Mouse (Mus musculus) liver, embryonic 16.5 days (tissue): ENCODE measurements around the gene Dclre1b. TPM values are rescaled to one million over a fixed set of nuclear protein-coding genes. Genes with fewer than 3 reads are reported as not detected.
"Not testable (repeated sequence)": the region's sequence is repeated elsewhere in the genome, so short reads cannot be mapped to it uniquely, and the experiment has no call there.

Source experiments
- ATAC-seq: fragments of 200-750 bp; cut with Nextera tagmentation; 2 replicates; pipeline ENCODE4 v1.8.0; 2017; ENCODE audit warnings: low read depth, mild to moderate bottlenecking, moderate number of reproducible peaks, moderate library complexity
- H3K27ac ChIP-seq: fragments of 300-500 bp; sonication (generic); 2 replicates; pipeline ENCODE4 v1.5.1; 2014; ENCODE audit warnings: mild to moderate bottlenecking, low read length
- H3K27me3 ChIP-seq: fragments of 300-500 bp; sonication (generic); 2 replicates; pipeline ENCODE4 v1.6.1; 2014; ENCODE audit warnings: low read depth, low read length, mixed read lengths; ENCODE audit not compliant: control insufficient read depth, insufficient read depth
- H3K36me3 ChIP-seq: fragments of 300-500 bp; sonication (generic); 2 replicates; pipeline ENCODE4 v1.6.1; 2014; ENCODE audit warnings: mild to moderate bottlenecking; ENCODE audit not compliant: control insufficient read depth, insufficient read depth
- H3K4me1 ChIP-seq: fragments of 300-500 bp; sonication (generic); 2 replicates; pipeline ENCODE4 v1.6.1; 2014; ENCODE audit warnings: low read depth, low read length, mixed read lengths; ENCODE audit not compliant: control insufficient read depth
- H3K4me2 ChIP-seq: fragments of 300-500 bp; sonication (generic); 2 replicates; pipeline ENCODE4 v1.6.1; 2014; ENCODE audit warnings: low read depth, low read length, mixed read lengths
- H3K4me3 ChIP-seq: fragments of 300-500 bp; sonication (generic); 2 replicates; pipeline ENCODE4 v1.5.1; 2014; ENCODE audit warnings: low read depth, mild to moderate bottlenecking, low read length
- H3K9ac ChIP-seq: fragments of 300-500 bp; sonication (generic); 2 replicates; pipeline ENCODE4 v1.6.1; 2014; ENCODE audit warnings: low read depth, low read length
- H3K9me3 ChIP-seq: fragments of 300-500 bp; sonication (generic); replicated peaks from 2 replicates; pipeline ENCODE4 v1.6.1; 2016; ENCODE audit warnings: low read length; ENCODE audit not compliant: control insufficient read depth
- WGBS: fragments of 180-500 bp; shearing (Covaris S2); extraction: QIAGEN DNeasy Blood & Tissue Kit; methylation state at CpG from one replicate; pipeline ENCODE4 v1.1.7; 2014; ENCODE audit not compliant: insufficient replicate concordance; 5-methylcytosine and 5-hydroxymethylcytosine counted together
- polyA plus RNA-seq: library from polyadenylated mRNA; unstranded; fragments of >200 nt; fragmentation: Nextera tagmentation; extraction: Ambion mirVana; gene quantifications from 2 replicates; pipeline ENCODE4 v1.2.1, GENCODE M21; 2015

The Dclre1b gene
- polyA plus RNA-seq, 1 experiment from 2014 or later: 28.5 TPM

DNA sequence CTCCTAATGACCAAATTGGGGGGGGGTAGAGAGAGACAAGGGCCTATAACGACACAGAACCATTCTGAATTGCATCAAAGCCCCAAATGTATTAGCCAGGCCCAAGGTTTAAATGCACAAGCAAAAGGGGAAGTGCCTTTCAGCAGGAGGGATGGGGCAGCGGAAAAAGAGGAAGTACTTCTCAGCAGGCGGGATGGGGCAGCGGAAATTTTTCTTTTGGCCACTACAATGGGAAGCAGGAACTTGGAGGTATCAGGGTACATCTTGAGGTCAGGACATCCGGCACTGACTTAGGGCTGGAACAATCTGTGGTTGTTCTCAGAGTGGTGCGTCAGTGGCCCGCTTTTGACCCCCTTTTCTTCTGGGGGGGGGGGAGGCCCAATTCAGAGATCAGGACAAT lies 31.7 kb upstream of the Dclre1b start:
- not testable (repeated sequence) for ATAC-seq, H3K4me2 ChIP-seq, H3K4me3 ChIP-seq, H3K9me3 ChIP-seq, H3K36me3 ChIP-seq, H3K4me1 ChIP-seq, H3K9ac ChIP-seq, H3K27ac ChIP-seq, H3K27me3 ChIP-seq
- WGBS: 56% methylated on average over 6 of the region's 7 CpGs

DNA sequence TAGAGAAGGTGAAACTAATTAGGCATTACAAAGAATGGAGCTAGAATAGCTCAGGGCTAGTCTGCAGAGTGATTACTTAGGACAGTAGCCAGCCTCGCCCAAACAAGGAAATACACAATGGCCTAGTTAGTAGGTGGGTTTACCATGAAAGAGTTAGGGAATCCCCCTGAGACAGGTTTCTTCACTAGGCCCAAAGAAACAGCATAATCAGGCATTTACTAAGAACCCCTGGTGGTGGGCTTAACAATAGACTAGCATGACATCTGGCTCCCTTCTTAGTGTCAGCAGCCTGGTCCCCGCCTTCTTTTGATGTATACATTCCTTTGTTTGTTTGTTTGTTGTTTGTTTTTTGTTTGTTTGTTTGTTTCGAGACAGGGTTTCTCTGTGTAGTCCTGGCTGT lies 31.0 kb upstream of the Dclre1b start:
- WGBS: 66% methylated on average over 3 of the region's 3 CpGs
- not testable (repeated sequence) for H3K27ac ChIP-seq, H3K4me1 ChIP-seq, H3K36me3 ChIP-seq, H3K9me3 ChIP-seq, H3K27me3 ChIP-seq, ATAC-seq, H3K4me2 ChIP-seq, H3K9ac ChIP-seq, H3K4me3 ChIP-seq

DNA sequence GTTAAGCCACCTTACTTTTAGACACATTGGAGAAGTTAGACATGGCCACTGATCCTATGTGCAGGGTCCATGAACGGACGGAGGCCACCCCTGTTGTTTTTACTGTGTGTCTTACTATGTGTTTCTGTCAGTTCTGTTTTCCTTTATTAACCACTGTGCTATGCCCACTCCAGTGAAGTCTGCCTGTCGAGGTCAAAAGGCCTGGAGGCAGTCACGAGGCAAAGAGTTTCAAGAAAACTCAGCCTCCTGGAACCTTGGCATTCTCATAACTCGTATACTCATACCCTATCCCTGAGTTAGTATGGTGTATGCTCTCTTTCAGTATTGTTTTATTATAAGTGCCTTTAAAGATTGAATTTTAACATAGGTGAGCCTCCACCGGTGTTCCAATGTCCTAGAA lies 30.5 kb upstream of the Dclre1b start:
- Histone ChIP-seq H3K4me2 (no peak overlapping the region), H3K27ac (no peak overlapping the region), H3K9me3 (no peaks in the 10 kb centered on the region), H3K4me3 (no peak overlapping the region), H3K36me3 (no peaks in the 10 kb centered on the region), H3K27me3 (no peaks in the 10 kb centered on the region), H3K9ac (no peak overlapping the region), H3K4me1 (no peaks in the 10 kb centered on the region)
- ATAC-seq: no peak
- WGBS: 78% methylated on average over 6 of the region's 6 CpGs

DNA sequence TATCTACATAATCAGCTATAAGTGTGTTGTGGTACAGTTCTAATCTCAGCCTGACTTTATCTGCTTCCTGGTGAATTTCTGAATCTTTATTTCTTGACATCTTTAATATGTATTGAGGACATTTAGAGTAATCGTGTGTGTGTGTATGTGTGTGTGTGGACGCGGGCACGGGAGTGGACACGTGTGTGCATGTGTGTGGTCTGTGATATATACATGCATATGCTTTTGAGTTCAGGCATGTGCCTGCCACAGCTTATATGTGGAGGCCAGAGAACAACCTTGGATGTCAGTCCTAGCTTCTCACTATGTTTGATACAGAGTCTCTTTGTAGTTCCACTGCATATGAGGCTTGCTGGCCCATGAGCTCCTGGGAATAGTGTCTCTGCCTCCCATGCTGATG lies 27.2 kb upstream of the Dclre1b start:
- H3K27me3 ChIP-seq: no peaks in the 10 kb centered on the region
- H3K36me3 ChIP-seq: no peaks in the 10 kb centered on the region
- ATAC-seq: no peak
- H3K9me3 ChIP-seq: no peaks in the 10 kb centered on the region
- H3K9ac ChIP-seq: no peak overlapping the region
- peaks cover 12% of the 10 kb centered on the region for H3K4me1 ChIP-seq
- H3K27ac ChIP-seq: no peak overlapping the region
- H3K4me2 ChIP-seq: no peak overlapping the region
- H3K4me3 ChIP-seq: no peak overlapping the region
- 88% methylated on average over 5 of the region's 5 CpGs for WGBS

DNA sequence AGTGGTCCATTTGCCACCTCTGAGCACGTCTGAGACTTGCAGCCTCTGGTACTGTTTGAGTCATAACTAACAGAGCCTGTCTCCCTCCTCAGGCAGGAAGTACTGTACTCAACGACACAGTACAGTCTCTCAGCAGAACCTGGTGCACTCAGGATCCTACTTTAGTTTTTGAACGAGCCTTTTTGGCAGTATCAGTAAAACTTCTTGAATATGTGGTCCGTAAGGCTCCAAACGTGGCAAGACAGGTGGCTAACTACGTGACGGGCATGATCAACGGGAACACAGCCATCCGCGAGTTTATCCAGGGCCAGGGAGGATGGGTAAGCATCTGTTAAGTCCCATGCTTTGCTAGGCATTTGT lies 26.7 kb upstream of the Dclre1b start:
- no peak overlapping the region for H3K27ac ChIP-seq
- 69% methylated on average over 10 of the region's 10 CpGs for WGBS

DNA sequence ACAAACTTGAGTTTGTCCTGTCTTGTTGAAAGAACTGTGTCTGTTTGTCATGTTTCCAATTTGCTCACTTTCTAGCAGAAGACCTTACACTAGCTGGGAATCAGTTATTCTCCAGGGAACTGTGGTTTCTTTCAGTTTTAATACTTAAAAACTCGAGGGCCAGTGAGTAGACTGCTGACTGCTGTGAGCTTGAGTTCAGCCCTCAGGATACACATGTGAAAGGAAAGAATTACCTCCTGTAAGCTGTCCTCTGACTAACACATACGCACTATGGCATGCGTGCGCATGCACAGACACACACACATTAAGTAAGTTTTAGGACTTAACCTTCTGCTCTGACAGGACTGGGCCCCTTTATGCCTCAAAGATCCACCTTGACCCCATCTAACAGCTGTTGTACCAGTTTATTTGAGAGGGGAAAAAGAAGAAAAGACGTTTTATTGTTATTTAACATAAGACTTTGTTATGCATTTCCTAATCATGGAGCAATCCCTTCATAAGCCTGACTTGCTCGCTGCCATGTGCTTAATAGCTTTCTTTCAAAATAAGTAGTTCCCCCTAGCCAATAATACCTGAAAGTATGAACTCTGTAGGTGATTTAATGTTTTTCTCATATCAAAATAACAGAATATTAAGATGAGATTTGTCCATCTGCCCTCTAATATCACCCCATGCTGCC lies 26.2 kb upstream of the Dclre1b start:
- Histone ChIP-seq H3K4me3 (no peak overlapping the region), H3K9ac (no peak overlapping the region), H3K27ac (no peak overlapping the region), H3K4me1 (peaks cover 12% of the 10 kb centered on the region), H3K4me2 (no peak overlapping the region), H3K9me3 (no peaks in the 10 kb centered on the region), H3K36me3 (no peaks in the 10 kb centered on the region), H3K27me3 (no peaks in the 10 kb centered on the region)
- WGBS: 71% methylated on average over 6 of the region's 6 CpGs
- ATAC-seq: no peak

More for the DNA sequence above, 26.7 kb upstream of the Dclre1b start:
- H3K4me3 ChIP-seq: no peak overlapping the region
- H3K27me3 ChIP-seq: no peaks in the 10 kb centered on the region
- ATAC-seq: no peak
- H3K9ac ChIP-seq: no peak overlapping the region
- no peaks in the 10 kb centered on the region for H3K36me3 ChIP-seq
- no peaks in the 10 kb centered on the region for H3K9me3 ChIP-seq
- peaks cover 12% of the 10 kb centered on the region for H3K4me1 ChIP-seq
- no peak overlapping the region for H3K4me2 ChIP-seq

DNA sequence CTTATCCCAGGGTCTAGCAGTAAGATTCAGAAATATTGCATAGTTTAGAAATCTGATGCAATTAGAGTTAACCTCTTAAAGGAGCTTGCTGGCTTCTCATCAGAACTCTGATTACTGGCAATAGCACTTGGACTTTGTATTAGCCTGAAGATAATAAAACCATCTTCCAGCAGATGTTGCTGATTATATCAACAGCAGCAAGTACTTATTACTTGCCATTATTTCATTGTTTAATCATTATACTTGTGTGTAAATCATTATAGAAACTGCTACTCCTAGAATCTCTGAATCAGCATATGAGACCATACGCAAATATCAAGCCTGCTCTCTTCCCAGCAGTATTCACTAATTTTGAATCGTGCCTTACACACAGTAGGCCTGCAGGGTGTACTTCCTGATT lies 24.8 kb upstream of the Dclre1b start:
- Histone ChIP-seq H3K36me3 (no peaks in the 10 kb centered on the region), H3K27ac (no peak overlapping the region), H3K9ac (no peak overlapping the region), H3K4me3 (no peak overlapping the region), H3K4me1 (peaks cover 12% of the 10 kb centered on the region), H3K27me3 (no peaks in the 10 kb centered on the region), H3K4me2 (no peak overlapping the region), H3K9me3 (no peaks in the 10 kb centered on the region)
- no peak for ATAC-seq
- WGBS: 82% methylated on average over 2 of the region's 2 CpGs

DNA sequence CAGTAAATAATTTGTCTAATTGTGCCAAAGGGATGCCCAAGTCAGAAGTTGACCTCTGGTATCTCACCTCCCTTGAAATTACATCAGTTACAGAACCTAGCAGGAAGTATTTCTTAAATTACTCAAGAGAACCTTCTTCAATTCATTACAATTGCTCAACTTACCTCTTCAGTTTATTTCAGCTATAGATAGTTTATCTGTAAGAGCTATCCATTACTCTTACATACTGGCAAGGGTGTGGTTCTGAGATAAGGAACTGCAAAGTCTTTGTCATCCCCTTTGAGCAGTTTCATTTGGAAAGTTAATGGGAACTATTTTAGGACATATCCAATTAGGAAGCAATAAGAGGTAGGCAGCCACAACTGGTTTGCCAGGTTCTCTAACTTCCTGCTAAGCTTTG lies 23.2 kb upstream of the Dclre1b start, which contains the start of gene Bcl2l15:
Bcl2l15 (plus strand) TSS at position 176 of the 400 bp plus-strand sequence.
- Histone ChIP-seq H3K27ac (peak within 1 kb of the TSS; percentile 39; the same call in 1 of the 2 replicates), H3K4me2 (peak within 1 kb of the TSS; percentile 28), H3K9me3 (no peaks in the 10 kb centered on the region), H3K36me3 (no peaks in the 10 kb centered on the region), H3K4me3 (peak within 1 kb of the TSS; percentile 10; the same call in 1 of the 2 replicates), H3K4me1 (peaks cover 12% of the 10 kb centered on the region), H3K9ac (no peak within 1 kb of the TSS), H3K27me3 (no peaks in the 10 kb centered on the region)
- ATAC-seq: peak; percentile 73

DNA sequence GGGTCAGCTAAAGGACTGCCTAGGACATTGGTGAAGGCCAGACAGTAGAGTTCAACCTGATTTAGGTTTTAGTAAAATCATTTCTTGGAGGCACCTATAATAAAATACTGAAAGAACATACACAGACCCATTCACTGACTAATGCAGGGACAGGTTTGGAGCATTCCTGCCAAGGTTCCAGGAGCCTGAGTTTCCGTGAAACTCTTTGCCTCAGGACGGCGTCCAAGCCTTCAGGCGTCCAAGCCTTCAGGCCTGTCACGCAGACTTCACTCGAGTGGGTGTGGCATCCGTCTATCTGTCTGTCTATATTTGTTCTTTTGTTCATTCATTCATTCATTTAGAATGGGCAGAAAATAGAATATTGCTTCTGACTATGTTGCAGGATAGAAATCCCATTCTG lies 21.9 kb upstream of the Dclre1b start:
- Histone ChIP-seq H3K36me3 (no peaks in the 10 kb centered on the region), H3K27me3 (no peaks in the 10 kb centered on the region), H3K9me3 (no peaks in the 10 kb centered on the region), H3K27ac (no peak overlapping the region), H3K4me2 (no peak overlapping the region), H3K4me3 (no peak overlapping the region), H3K4me1 (peaks cover 12% of the 10 kb centered on the region), H3K9ac (no peak overlapping the region)
- no peak for ATAC-seq
- 74% methylated on average over 7 of the region's 7 CpGs for WGBS
